Mouse (Mus musculus) heart, embryonic 14.5 days (tissue): Measurements from ENCODE around the gene Poc1a. TPM values are rescaled to one million over a fixed set of nuclear protein-coding genes. Genes with fewer than 3 reads are reported as not detected.

Experiments
- ATAC-seq: fragments of 200-750 bp; cut with Nextera tagmentation; 2 replicates; pipeline ENCODE4 v1.8.0; 2017; ENCODE audit warnings: low read depth, moderate TSS enrichment; ENCODE audit not compliant: insufficient number of reproducible peaks, insufficient read depth, low FRiP score
- H3K27ac ChIP-seq, 2 experiments: fragments of 200-500 bp in 1 of 2; fragments of 300-500 bp in 1 of 2; sonication (generic) in 1 of 2; replicated peaks in 1 of 2; 2 replicates each; pipeline ENCODE4 v1.5.1; 2012 to 2014; ENCODE audit warnings: low read depth in 2 of 2, low read length in 2 of 2, control low read depth in 1 of 2, mild to moderate bottlenecking in 1 of 2, mixed read lengths in 1 of 2; ENCODE audit not compliant: control insufficient read depth in 1 of 2, insufficient read depth in 1 of 2
- H3K27me3 ChIP-seq: fragments of 300-500 bp; sonication (generic); 2 replicates; pipeline ENCODE4 v1.6.1; 2014; ENCODE audit warnings: mild to moderate bottlenecking, low read length, control low read depth; ENCODE audit not compliant: control insufficient read depth, insufficient read depth
- H3K36me3 ChIP-seq: fragments of 300-500 bp; sonication (generic); 2 replicates; pipeline ENCODE4 v1.6.1; 2014; ENCODE audit warnings: mild to moderate bottlenecking, control low read depth, low read length, mixed read lengths; ENCODE audit not compliant: control insufficient read depth, insufficient read depth
- H3K4me1 ChIP-seq, 2 experiments: fragments of 200-500 bp in 1 of 2; fragments of 300-500 bp in 1 of 2; sonication (generic) in 1 of 2; 2 replicates each; pipeline ENCODE4 v1.6.1; 2012 to 2014; ENCODE audit warnings: low read length in 2 of 2, control low read depth in 1 of 2, mixed read lengths in 1 of 2; ENCODE audit not compliant: control insufficient read depth in 2 of 2, insufficient read depth in 2 of 2
- H3K4me2 ChIP-seq: fragments of 300-500 bp; sonication (generic); 2 replicates; pipeline ENCODE4 v1.6.1; 2014; ENCODE audit warnings: mild to moderate bottlenecking, low read length
- H3K4me3 ChIP-seq, 2 experiments: fragments of 200-500 bp in 1 of 2; fragments of 300-500 bp in 1 of 2; sonication (generic) in 1 of 2; 2 replicates each; pipeline ENCODE4 v1.5.1; 2012 to 2014; ENCODE audit warnings: low read length in 2 of 2, mild to moderate bottlenecking in 2 of 2, control low read depth in 1 of 2, low read depth in 1 of 2, moderate library complexity in 1 of 2; ENCODE audit not compliant: control insufficient read depth in 1 of 2, insufficient read depth in 1 of 2
- H3K9ac ChIP-seq: fragments of 300-500 bp; sonication (generic); 2 replicates; pipeline ENCODE4 v1.6.1; 2014; ENCODE audit warnings: mild to moderate bottlenecking, low read length
- H3K9me3 ChIP-seq: fragments of 300-500 bp; sonication (generic); 2 replicates; pipeline ENCODE4 v1.6.1; 2016; ENCODE audit warnings: low read length, control low read depth; ENCODE audit not compliant: control insufficient read depth
- WGBS: fragments of 180-500 bp; shearing (Covaris S2); extraction: QIAGEN DNeasy Blood & Tissue Kit; methylation state at CpG from one replicate; pipeline ENCODE4 v1.1.7; 2014; 5-methylcytosine and 5-hydroxymethylcytosine counted together
- polyA plus RNA-seq: library from polyadenylated mRNA; unstranded; fragments of >200 nt; fragmentation: Nextera tagmentation; extraction: Ambion mirVana; gene quantifications from 2 replicates; pipeline ENCODE4 v1.2.1, GENCODE M21; 2014

Poc1a gene
- polyA plus RNA-seq, 1 experiment from 2014 or later: 24.3 TPM

GRCm38 (mm10) chr9:106273276-106273675 lies 7.6 kb upstream of the Poc1a start:
- no peak overlapping the region for H3K4me2 ChIP-seq
- no peaks in the 10 kb centered on the region for H3K36me3 ChIP-seq
- peaks cover 7 to 10% of the 10 kb centered on the region in 2 experiments; a peak in 3 of 4 replicates for H3K4me1 ChIP-seq
- H3K27ac ChIP-seq: no peak overlapping the region
- H3K4me3 ChIP-seq: no peak overlapping the region
- 88% methylated on average over 12 of the region's 12 CpGs for WGBS
- ATAC-seq: no peak
- H3K9ac ChIP-seq: no peak overlapping the region
- no peaks in the 10 kb centered on the region for H3K9me3 ChIP-seq
- no peaks in the 10 kb centered on the region for H3K27me3 ChIP-seq

- 43% methylated on average over 4 of the region's 4 CpGs for WGBS
- peaks cover 5% of the 10 kb centered on the region in 2 experiments; a peak in 3 of 4 replicates for H3K4me1 ChIP-seq
Measured at GRCm38 (mm10) chr9:106273791-106274190, 7.1 kb upstream of the Poc1a start.

GRCm38 (mm10) chr9:106274652-106275180 lies 6.1 kb upstream of the Poc1a start:
- Histone ChIP-seq H3K9me3 (no peaks in the 10 kb centered on the region), H3K27me3 (no peaks in the 10 kb centered on the region), H3K4me2 (no peak overlapping the region), H3K27ac (no peak overlapping the region), H3K4me3 (no peak overlapping the region), H3K36me3 (no peaks in the 10 kb centered on the region), H3K4me1 (0 out of 4 replicates have a peak, but pooled peaks cover 0 to under 1% of the 10 kb centered on the region in 2 experiments), H3K9ac (no peak overlapping the region)
- 65% methylated on average over 8 of the region's 8 CpGs for whole genome bisulfite sequencing
- no peak for ATAC-seq

More at GRCm38 (mm10) chr9:106273791-106274190, 7.1 kb upstream of the Poc1a start:
- Histone ChIP-seq H3K36me3 (no peaks in the 10 kb centered on the region), H3K9ac (no peak overlapping the region), H3K27me3 (no peaks in the 10 kb centered on the region), H3K4me3 (no peak overlapping the region), H3K27ac (no peak overlapping the region), H3K4me2 (no peak overlapping the region), H3K9me3 (no peaks in the 10 kb centered on the region)
- ATAC-seq: no peak

- Histone ChIP-seq H3K9ac (no peak overlapping the region), H3K4me2 (no peak overlapping the region), H3K27ac (no peak overlapping the region), H3K36me3 (no peaks in the 10 kb centered on the region), H3K9me3 (no peaks in the 10 kb centered on the region), H3K4me1 (peaks cover 0 to 6% of the 10 kb centered on the region in 2 experiments; a peak in 1 of 4 replicates), H3K27me3 (no peaks in the 10 kb centered on the region), H3K4me3 (no peak overlapping the region)
- WGBS: 64% methylated on average over 1 of the region's 1 CpGs
- ATAC-seq: no peak
Measured at GRCm38 (mm10) chr9:106275806-106276205, 5.1 kb upstream of the Poc1a start.

- Histone ChIP-seq H3K4me1 (peaks cover 6 to 15% of the 10 kb centered on the region in 2 experiments; a peak in 3 of 4 replicates), H3K4me2 (peak overlapping the region; percentile 88), H3K9ac (peak overlapping the region; percentile 82), H3K4me3 (peak overlapping the region; percentile 70 to 73), H3K36me3 (peaks cover 26% of the 10 kb centered on the region), H3K9me3 (no peaks in the 10 kb centered on the region), H3K27ac (peak overlapping the region; percentile 57 to 86), H3K27me3 (no peaks in the 10 kb centered on the region)
- ATAC-seq: 0 out of 2 replicates have a peak, but pooled peaks have one; percentile 30
- 1% methylated on average over 14 of the region's 14 CpGs for WGBS
Measured at GRCm38 (mm10) chr9:106280386-106280785, 475 bp upstream of the Poc1a start.

- peaks cover 6 to 15% of the 10 kb centered on the region in 2 experiments; a peak in 3 of 4 replicates for H3K4me1 ChIP-seq
- WGBS: 77% methylated on average over 3 of the region's 3 CpGs
- H3K36me3 ChIP-seq: peaks cover 39% of the 10 kb centered on the region
- H3K4me2 ChIP-seq: peak overlapping the region; percentile 88
- no peaks in the 10 kb centered on the region for H3K9me3 ChIP-seq
- ATAC-seq: no peak
- no peak overlapping the region for H3K27ac ChIP-seq
- H3K4me3 ChIP-seq: peak overlapping the region; percentile 70 to 73; a peak in 2 of 4 replicates
- no peaks in the 10 kb centered on the region for H3K27me3 ChIP-seq
- H3K9ac ChIP-seq: peak overlapping the region; percentile 82
Measured at GRCm38 (mm10) chr9:106282024-106282423, 1.2 kb downstream of the Poc1a start.

- H3K9me3 ChIP-seq: no peaks in the 10 kb centered on the region
- H3K36me3 ChIP-seq: peaks cover 75% of the 10 kb centered on the region
- WGBS: 74% methylated on average over 4 of the region's 4 CpGs
- H3K4me3 ChIP-seq: no peak overlapping the region
- peaks cover 0 to under 1% of the 10 kb centered on the region in 2 experiments; a peak in 1 of 4 replicates for H3K4me1 ChIP-seq
- no peak overlapping the region for H3K9ac ChIP-seq
- no peak overlapping the region for H3K4me2 ChIP-seq
- no peak for ATAC-seq
- H3K27ac ChIP-seq: no peak overlapping the region
- no peaks in the 10 kb centered on the region for H3K27me3 ChIP-seq
Measured at GRCm38 (mm10) chr9:106287165-106287564, 6.3 kb downstream of the Poc1a start.

GRCm38 (mm10) chr9:106288864-106289263 lies 8.0 kb downstream of the Poc1a start:
- Histone ChIP-seq H3K27ac (no peak overlapping the region), H3K9ac (no peak overlapping the region), H3K4me1 (no peaks in the 10 kb centered on the region), H3K27me3 (no peaks in the 10 kb centered on the region), H3K4me2 (no peak overlapping the region), H3K36me3 (peaks cover 74% of the 10 kb centered on the region), H3K9me3 (no peaks in the 10 kb centered on the region), H3K4me3 (no peak overlapping the region)
- peak; percentile 49 for ATAC-seq
- 17% methylated on average over 3 of the region's 3 CpGs for WGBS
